19 mouse cellular contexts compared by ENCODE assay signal in the genomic region with DNA sequence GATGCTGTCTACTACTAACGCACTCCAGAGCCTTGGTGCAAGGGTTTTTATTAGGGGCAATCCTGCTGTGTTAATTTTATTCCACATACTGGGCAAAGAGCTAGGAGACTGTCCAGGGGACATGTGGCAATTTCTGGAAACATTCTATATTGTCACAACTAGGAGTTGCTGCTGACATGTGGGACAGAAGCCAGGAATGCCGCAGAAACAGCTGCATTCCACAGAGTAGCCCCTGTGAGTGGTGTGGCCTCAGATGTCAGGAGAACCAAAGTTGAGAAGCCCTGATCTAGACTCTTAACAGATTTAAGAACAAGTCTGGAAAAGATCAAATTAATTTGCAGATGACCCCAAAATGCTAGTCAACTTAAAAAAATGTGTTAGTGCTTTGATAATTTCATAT. TPM values are rescaled to one million over a fixed set of nuclear protein-coding genes. Genes with fewer than 3 reads are reported as not detected.
DNase-seq lines count a peak whose midpoint lies in the region; ATAC-seq and TF ChIP-seq lines count a peak whose summit lies in the region.
"Had no signal": no experiment of that assay in that cellular context is flagged by ENCODE, and none has a peak within 500 bp of the region (broad histone marks: within the 10 kb centered on the region; RNA-seq: fewer than 3 reads in every experiment).

No protein-coding gene starts in this region.

- DNase-seq in heart, adult 8-10 months (ENCODE audit: low spot score): no peak
- DNase-seq in lung, embryonic 14.5 days: peak; percentile 88
- no peak for DNase-seq in lung, adult 18-20 months
- DNase-seq in forelimb bud, embryonic 11.5 days (ENCODE audit: low read depth, low spot score): peak; percentile 24
- DNase-seq in lung, postnatal 14 days: peak; percentile 20
- no peak for DNase-seq in ovary, postnatal 14 days (ENCODE audit: low spot score)
- DNase-seq: adrenal gland, adult 2 months; cerebellum, adult 2 months; cerebellum, postnatal 36 days; gastrocnemius, postnatal 14 days; heart, postnatal 4 days; retina, postnatal 1 day had no signal

- peak overlapping the region; percentile 75 to 77 for H3K27ac ChIP-seq in heart, embryonic 14.5 days (replicated peaks in 1 of 2; ENCODE audit: control insufficient read depth in 1 of 2, insufficient read depth in 1 of 2, low read depth in 2 of 2, low read length in 2 of 2)
- H3K27ac ChIP-seq in lung, embryonic 14.5 days (ENCODE audit: low read depth): peak overlapping the region; percentile 81
- H3K27ac ChIP-seq: hindbrain, embryonic 15.5 days; intestine, embryonic 15.5 days; limb, embryonic 15.5 days; liver, embryonic 15.5 days; midbrain, embryonic 15.5 days had no signal

- H3K9me3 ChIP-seq in heart, embryonic 14.5 days (ENCODE audit: control insufficient read depth, low read length): no peaks in the 10 kb centered on the region
- H3K9me3 ChIP-seq in lung, embryonic 14.5 days (ENCODE audit: low read depth, low read length): no peaks in the 10 kb centered on the region
- H3K9me3 ChIP-seq: hindbrain, embryonic 15.5 days; intestine, embryonic 15.5 days; limb, embryonic 15.5 days; liver, embryonic 15.5 days; midbrain, embryonic 15.5 days had no signal

- H3K36me3 ChIP-seq in heart, embryonic 14.5 days (ENCODE audit: control insufficient read depth, insufficient read depth, low read length): no peaks in the 10 kb centered on the region
- H3K36me3 ChIP-seq in lung, embryonic 14.5 days (ENCODE audit: insufficient read depth): no peaks in the 10 kb centered on the region
- H3K36me3 ChIP-seq: hindbrain, embryonic 15.5 days; intestine, embryonic 15.5 days; limb, embryonic 15.5 days; liver, embryonic 15.5 days; midbrain, embryonic 15.5 days had no signal

- TF ChIP-seq CTCF in lung, embryonic 14.5 days (IDR thresholded peaks at IDR 0.05; ENCODE audit: low read depth): no peak

- WGBS in heart, embryonic 14.5 days: 4% methylated on average over 2 of the region's 2 CpGs
- WGBS in lung, embryonic 14.5 days: 28% methylated on average over 2 of the region's 2 CpGs

- no peak overlapping the region for H3K4me3 ChIP-seq in heart, embryonic 14.5 days (ENCODE audit: control insufficient read depth in 1 of 2, insufficient read depth in 1 of 2, low read depth in 1 of 2, low read length in 2 of 2)
- H3K4me3 ChIP-seq in lung, embryonic 14.5 days (ENCODE audit: low read depth, low read length): no peak overlapping the region
- H3K4me3 ChIP-seq: hindbrain, embryonic 15.5 days; intestine, embryonic 15.5 days; limb, embryonic 15.5 days; liver, embryonic 15.5 days; midbrain, embryonic 15.5 days had no signal

- peak overlapping the region; percentile 14; the same call in 1 of the 2 replicates for H3K4me2 ChIP-seq in heart, embryonic 14.5 days (ENCODE audit: low read length)
- no peak overlapping the region for H3K4me2 ChIP-seq in lung, embryonic 14.5 days
- H3K4me2 ChIP-seq: hindbrain, embryonic 15.5 days; intestine, embryonic 15.5 days; limb, embryonic 15.5 days; liver, embryonic 15.5 days; midbrain, embryonic 15.5 days had no signal

- H3K27me3 ChIP-seq in heart, embryonic 14.5 days (ENCODE audit: control insufficient read depth, insufficient read depth, low read length): no peaks in the 10 kb centered on the region
- H3K27me3 ChIP-seq in lung, embryonic 14.5 days (ENCODE audit: insufficient read depth, low read length): no peaks in the 10 kb centered on the region
- H3K27me3 ChIP-seq: hindbrain, embryonic 15.5 days; intestine, embryonic 15.5 days; limb, embryonic 15.5 days; liver, embryonic 15.5 days; midbrain, embryonic 15.5 days had no signal

- peak overlapping the region; percentile 34; the same call in 1 of the 2 replicates for H3K9ac ChIP-seq in heart, embryonic 14.5 days (ENCODE audit: low read length)
- no peak overlapping the region for H3K9ac ChIP-seq in lung, embryonic 14.5 days
- H3K9ac ChIP-seq: hindbrain, embryonic 15.5 days; intestine, embryonic 15.5 days; limb, embryonic 15.5 days; liver, embryonic 15.5 days; midbrain, embryonic 15.5 days had no signal

- H3K4me1 ChIP-seq in heart, embryonic 14.5 days (ENCODE audit: control insufficient read depth in 2 of 2, insufficient read depth in 2 of 2, low read length in 2 of 2): peaks cover 10 to 26% of the 10 kb centered on the region in 2 experiments
- H3K4me1 ChIP-seq in lung, embryonic 14.5 days (ENCODE audit: insufficient read depth): peaks cover 11% of the 10 kb centered on the region
- H3K4me1 ChIP-seq: hindbrain, embryonic 15.5 days; liver, embryonic 15.5 days; midbrain, embryonic 15.5 days had no signal

- ATAC-seq in heart, embryonic 14.5 days (ENCODE audit: insufficient number of reproducible peaks, insufficient read depth, low FRiP score, low read depth): no peak
- ATAC-seq in lung, embryonic 14.5 days (ENCODE audit: insufficient read depth): peak; percentile 90
- ATAC-seq: forebrain, embryonic 14.5 days; intestine, embryonic 15.5 days; midbrain, embryonic 15.5 days had no signal

RNA-seq across cellular contexts. Expression of gene Sertad2, which starts 46.3 kb away (rescaled TPM):
- 33.5 and 36.9 TPM in 2 replicates for polyA plus RNA-seq in heart, embryonic 14.5 days (2014; fragmentation: Nextera tagmentation; extraction: Ambion mirVana)
- total RNA-seq in heart, adult 8-10 months (2022): 10 to 100 TPM; 17.2 to 22.2 (median 20.1) TPM
- polyA plus RNA-seq in lung, embryonic 14.5 days (2014; fragmentation: Nextera tagmentation; extraction: Ambion mirVana): 44.0 and 45.8 TPM in 2 replicates

Comparison
In these comparisons a context has a peak if more than half of its experiments do, and no peak if none do; other contexts are left out.
1. DNase-seq: peak in lung, embryonic 14.5 days (single experiment), forelimb bud, embryonic 11.5 days (single experiment) and lung, postnatal 14 days (single experiment); none in heart, adult 8-10 months (single experiment), lung, adult 18-20 months (0 of 2) and ovary, postnatal 14 days (single experiment).